Mouse (Mus musculus): ENCODE results near the gene Pkm. TPM values are rescaled to one million over a fixed set of nuclear protein-coding genes. Genes with fewer than 3 reads are reported as not detected.

Pkm gene
- 1,621 and 1,694 TPM in 2 replicates for polyA plus RNA-seq (2016; fragmentation: Nextera tagmentation; extraction: Ambion mirVana)

DNA sequence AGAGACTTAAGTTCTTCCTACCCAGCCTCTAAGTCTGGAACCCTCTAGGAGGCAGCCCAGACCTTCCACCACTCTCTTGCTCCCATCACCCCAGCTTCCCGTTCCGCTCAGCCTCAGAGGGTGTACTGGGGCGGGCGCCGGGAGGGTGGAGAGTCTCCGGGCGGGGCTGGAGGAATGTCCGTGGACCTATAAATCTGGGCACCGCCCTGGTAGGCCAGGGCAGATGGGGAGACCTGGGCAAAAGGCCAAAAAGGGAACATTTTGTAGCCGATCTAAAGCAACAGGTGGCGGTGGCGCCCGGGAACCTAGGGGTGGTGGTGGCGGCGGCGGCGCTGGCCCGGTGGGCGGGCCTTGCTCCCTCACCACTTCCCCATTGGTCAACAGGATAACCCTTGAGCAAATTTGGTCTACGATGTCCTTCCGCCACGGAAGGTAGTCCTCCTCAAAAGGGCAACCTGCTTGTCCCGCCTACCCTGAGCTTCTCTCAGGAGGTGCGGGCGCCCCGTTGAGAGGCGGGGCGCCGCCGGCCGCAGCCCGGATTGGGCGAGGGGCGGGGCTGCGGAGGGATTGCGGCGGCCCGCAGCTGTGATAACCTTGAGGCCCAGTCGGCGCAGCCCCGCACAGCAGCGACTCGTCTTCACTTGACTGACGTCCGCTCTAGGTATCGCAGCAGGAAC lies at the start of gene Pkm:
Gene Pkm (plus strand): TSS at position 411 of the 677 bp plus-strand sequence.
- peak within 1 kb of the TSS; percentile 92 for H3K9ac ChIP-seq (replicated peaks)
- ATAC-seq (ENCODE audit: low FRiP score, low read depth): peak; percentile 89
- H3K9me3 ChIP-seq: no peaks in the 10 kb centered on the region
- peak within 1 kb of the TSS; percentile 88 for H3K4me3 ChIP-seq
- H3K4me2 ChIP-seq (replicated peaks): peak within 1 kb of the TSS; percentile 67
- H3K4me1 ChIP-seq: peaks cover 31% of the 10 kb centered on the region
- H3K36me3 ChIP-seq: peaks cover 19% of the 10 kb centered on the region
- H3K27me3 ChIP-seq: no peaks in the 10 kb centered on the region
- peak within 1 kb of the TSS; percentile 98 for H3K27ac ChIP-seq (replicated peaks)
- under 1% methylated on average over 42 of the region's 46 CpGs for WGBS

GRCm38 (mm10) chr9:59610950-59611349 lies 45.2 kb upstream of the Pkm start:
- H3K9me3 ChIP-seq: no peaks in the 10 kb centered on the region
- H3K9ac ChIP-seq (replicated peaks): no peak overlapping the region
- no peak overlapping the region for H3K27ac ChIP-seq (replicated peaks)
- no peak for ATAC-seq (ENCODE audit: low FRiP score, low read depth)
- no peaks in the 10 kb centered on the region for H3K4me1 ChIP-seq
- H3K27me3 ChIP-seq: no peaks in the 10 kb centered on the region
- no peak overlapping the region for H3K4me3 ChIP-seq
- no peaks in the 10 kb centered on the region for H3K36me3 ChIP-seq
- WGBS: 92% methylated on average over 2 of the region's 2 CpGs
- no peak overlapping the region for H3K4me2 ChIP-seq (replicated peaks)

DNA sequence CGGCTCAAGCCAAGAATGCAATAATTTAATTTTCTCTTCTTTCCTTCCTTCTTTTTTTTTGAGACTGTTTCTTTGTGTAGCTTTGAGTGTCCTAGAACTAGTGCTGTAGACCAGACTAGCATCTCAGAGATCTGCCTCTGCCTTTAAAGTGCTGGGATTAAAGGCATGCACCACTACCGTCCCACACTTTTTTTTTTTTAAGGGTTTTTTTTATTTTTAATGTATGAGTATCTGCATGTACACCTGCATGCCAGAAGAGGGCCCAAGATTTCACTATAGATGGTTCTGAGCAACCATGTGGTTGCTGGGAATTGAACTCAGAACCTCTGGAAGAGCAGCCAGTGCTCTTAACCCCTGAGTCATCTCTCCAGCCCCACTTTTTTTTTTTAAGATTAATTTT lies 40.4 kb upstream of the Pkm start:
- H3K27me3 ChIP-seq: no peaks in the 10 kb centered on the region
- peaks cover 19% of the 10 kb centered on the region for H3K4me1 ChIP-seq
- no peak overlapping the region for H3K4me3 ChIP-seq
- ATAC-seq (ENCODE audit: low FRiP score, low read depth): no peak
- H3K4me2 ChIP-seq (replicated peaks): no peak overlapping the region
- H3K27ac ChIP-seq (replicated peaks): no peak overlapping the region
- no peak overlapping the region for H3K9ac ChIP-seq (replicated peaks)
- no peaks in the 10 kb centered on the region for H3K36me3 ChIP-seq
- WGBS: 90% methylated on average over 2 of the region's 2 CpGs
- H3K9me3 ChIP-seq: no peaks in the 10 kb centered on the region

- Histone ChIP-seq H3K4me1 (peaks cover 19% of the 10 kb centered on the region), H3K9me3 (no peaks in the 10 kb centered on the region), H3K36me3 (no peaks in the 10 kb centered on the region), H3K4me2 (replicated peaks) (peak within 1 kb of the TSS; percentile 65), H3K27ac (replicated peaks) (peak within 1 kb of the TSS; percentile 88), H3K4me3 (peak within 1 kb of the TSS; percentile 67), H3K27me3 (no peaks in the 10 kb centered on the region), H3K9ac (replicated peaks) (peak within 1 kb of the TSS; percentile 77)
- ATAC-seq (ENCODE audit: low FRiP score, low read depth): peak; percentile 99
- WGBS: 1% methylated on average over 33 of the region's 36 CpGs
These were observed 39.4 kb upstream of the Pkm start, which contains the start of gene Parp6 for GRCm38 (mm10) chr9:59616622-59617306. Parp6 (plus strand) TSS chr9:59617284.

GRCm38 (mm10) chr9:59617307-59617973 lies 38.7 kb upstream of the Pkm start:
- Histone ChIP-seq H3K27me3 (no peaks in the 10 kb centered on the region), H3K9ac (replicated peaks) (peak overlapping the region; percentile 77), H3K4me2 (replicated peaks) (peak overlapping the region; percentile 65), H3K27ac (replicated peaks) (peak overlapping the region; percentile 88), H3K4me3 (peak overlapping the region; percentile 67), H3K36me3 (peaks cover 4% of the 10 kb centered on the region), H3K4me1 (peaks cover 19% of the 10 kb centered on the region), H3K9me3 (no peaks in the 10 kb centered on the region)
- WGBS: under 1% methylated on average over 54 of the region's 58 CpGs
- ATAC-seq (ENCODE audit: low FRiP score, low read depth): peak; percentile 66; the same call in 1 of the 2 replicates

DNA sequence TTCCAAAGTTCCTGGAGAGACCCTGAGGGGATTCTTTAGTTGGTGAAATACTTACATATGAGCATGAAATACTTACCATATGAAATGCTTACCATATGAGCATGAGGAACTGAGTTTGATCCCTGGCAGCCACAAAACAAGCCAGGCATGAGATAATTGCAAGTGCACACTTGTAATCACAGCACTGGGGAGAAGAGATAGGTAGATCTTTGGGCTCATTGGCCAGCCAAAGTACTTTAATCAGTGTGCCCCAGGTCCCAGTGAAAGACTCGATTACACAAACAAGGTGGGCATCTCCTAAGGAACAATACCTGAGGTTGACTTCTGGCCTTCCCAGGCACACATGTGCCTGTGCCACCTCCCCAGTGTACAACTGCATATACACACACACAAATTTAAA lies 17.8 kb upstream of the Pkm start:
- no peak overlapping the region for H3K9ac ChIP-seq (replicated peaks)
- H3K4me3 ChIP-seq: no peak overlapping the region
- H3K27ac ChIP-seq (replicated peaks): no peak overlapping the region
- no peaks in the 10 kb centered on the region for H3K27me3 ChIP-seq
- H3K4me1 ChIP-seq: no peaks in the 10 kb centered on the region
- no peaks in the 10 kb centered on the region for H3K9me3 ChIP-seq
- H3K4me2 ChIP-seq (replicated peaks): no peak overlapping the region
- ATAC-seq (ENCODE audit: low FRiP score, low read depth): no peak
- peaks cover 76% of the 10 kb centered on the region for H3K36me3 ChIP-seq
- 96% methylated on average over 1 of the region's 1 CpGs for WGBS

DNA sequence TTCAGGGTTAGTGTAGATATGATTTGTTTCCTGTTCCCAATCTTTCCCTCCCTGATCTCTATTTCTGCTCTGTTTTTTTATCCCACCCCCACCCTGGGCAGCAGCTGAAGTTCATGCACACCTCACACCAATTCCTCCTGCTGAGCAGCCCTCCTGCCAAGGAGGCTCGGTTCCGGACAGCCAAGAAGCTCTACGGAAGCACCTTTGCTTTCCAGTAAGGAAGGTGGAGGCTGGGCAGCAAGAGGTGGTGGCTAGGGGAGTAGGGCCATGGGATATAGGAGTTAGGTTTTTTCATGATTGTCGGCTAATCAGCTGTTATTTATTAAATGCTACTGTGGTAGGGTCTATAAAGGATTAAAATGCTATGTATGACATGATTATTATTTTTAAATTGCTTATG lies 16.2 kb upstream of the Pkm start:
- no peak for ATAC-seq (ENCODE audit: low FRiP score, low read depth)
- WGBS: 90% methylated on average over 4 of the region's 4 CpGs
- Histone ChIP-seq H3K4me2 (replicated peaks) (no peak overlapping the region), H3K4me1 (no peaks in the 10 kb centered on the region), H3K27ac (replicated peaks) (no peak overlapping the region), H3K4me3 (no peak overlapping the region), H3K9me3 (no peaks in the 10 kb centered on the region), H3K27me3 (no peaks in the 10 kb centered on the region), H3K9ac (replicated peaks) (no peak overlapping the region), H3K36me3 (peaks cover 72% of the 10 kb centered on the region)

DNA sequence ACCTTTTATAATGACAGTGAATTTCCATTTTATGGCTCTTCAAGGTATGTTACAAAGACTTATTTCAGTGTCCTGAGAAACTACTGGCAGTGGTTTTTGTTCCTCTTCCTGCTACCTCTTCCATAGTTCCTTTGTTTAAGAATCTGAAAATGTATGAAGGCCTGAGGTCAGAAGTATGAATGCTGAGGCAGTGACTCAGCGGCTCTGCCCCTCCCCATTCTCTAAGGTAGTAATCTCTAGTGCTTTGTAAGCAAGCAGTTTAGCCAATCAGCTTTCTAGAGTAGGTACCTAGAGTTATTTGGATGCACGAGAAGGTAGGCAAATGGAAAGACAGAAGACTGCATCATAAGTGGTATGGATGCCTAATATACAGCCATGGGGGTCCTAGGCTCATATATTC lies 14.8 kb upstream of the Pkm start:
- no peak for ATAC-seq (ENCODE audit: low FRiP score, low read depth)
- 89% methylated on average over 2 of the region's 2 CpGs for WGBS
- H3K27ac ChIP-seq (replicated peaks): no peak overlapping the region
- no peaks in the 10 kb centered on the region for H3K4me1 ChIP-seq
- H3K9me3 ChIP-seq: no peaks in the 10 kb centered on the region
- H3K27me3 ChIP-seq: no peaks in the 10 kb centered on the region
- no peak overlapping the region for H3K4me2 ChIP-seq (replicated peaks)
- no peak overlapping the region for H3K9ac ChIP-seq (replicated peaks)
- peaks cover 65% of the 10 kb centered on the region for H3K36me3 ChIP-seq
- no peak overlapping the region for H3K4me3 ChIP-seq

DNA sequence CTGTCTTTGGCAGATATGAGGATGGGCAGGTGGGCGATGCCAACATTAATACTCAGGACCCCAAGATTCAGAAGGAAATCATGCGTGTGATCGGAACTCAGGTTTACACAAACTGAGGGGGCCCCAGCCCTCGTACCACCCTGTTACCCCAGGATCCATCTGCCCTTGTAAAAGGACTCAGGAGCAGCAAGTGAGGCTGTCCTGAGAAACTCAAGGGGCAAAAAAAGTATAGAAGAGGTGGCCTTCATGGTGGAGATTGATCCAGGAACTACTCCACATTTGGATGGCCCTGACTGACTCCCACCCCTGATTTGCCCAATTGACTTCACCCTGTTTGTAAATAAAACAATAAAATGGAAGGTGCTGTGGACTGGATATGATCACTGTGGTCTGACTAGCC lies 6.3 kb upstream of the Pkm start:
- H3K4me2 ChIP-seq (replicated peaks): no peak overlapping the region
- H3K9ac ChIP-seq (replicated peaks): no peak overlapping the region
- H3K36me3 ChIP-seq: peaks cover 50% of the 10 kb centered on the region
- H3K27me3 ChIP-seq: no peaks in the 10 kb centered on the region
- H3K9me3 ChIP-seq: no peaks in the 10 kb centered on the region
- no peak for ATAC-seq (ENCODE audit: low FRiP score, low read depth)
- no peak overlapping the region for H3K27ac ChIP-seq (replicated peaks)
- H3K4me1 ChIP-seq: no peaks in the 10 kb centered on the region
- no peak overlapping the region for H3K4me3 ChIP-seq
- WGBS: 97% methylated on average over 4 of the region's 4 CpGs

DNA sequence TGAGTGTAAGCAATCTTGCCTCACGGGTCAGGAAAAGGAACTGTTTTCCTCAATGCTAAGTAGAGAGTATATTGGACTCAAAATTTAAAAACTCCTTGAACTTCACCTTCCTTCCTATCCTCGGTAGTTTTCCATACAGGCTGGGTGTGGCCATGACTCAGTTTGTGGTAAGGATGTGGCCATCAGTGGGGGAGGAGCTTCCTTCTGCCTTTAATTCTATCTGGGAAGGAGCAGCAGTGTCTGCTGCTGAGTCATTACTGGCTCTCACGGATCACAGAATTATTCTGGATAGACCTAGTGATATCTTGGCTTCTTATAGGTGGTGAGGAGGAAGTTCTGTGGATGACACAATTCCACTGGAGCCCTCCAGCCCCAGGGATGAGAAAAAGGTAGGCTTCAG lies 2.8 kb upstream of the Pkm start:
- peaks cover 33% of the 10 kb centered on the region for H3K36me3 ChIP-seq
- no peak overlapping the region for H3K9ac ChIP-seq (replicated peaks)
- peaks cover 4% of the 10 kb centered on the region for H3K4me1 ChIP-seq
- no peak for ATAC-seq (ENCODE audit: low FRiP score, low read depth)
- WGBS: 39% methylated on average over 3 of the region's 3 CpGs
- no peak overlapping the region for H3K27ac ChIP-seq (replicated peaks)
- H3K9me3 ChIP-seq: no peaks in the 10 kb centered on the region
- H3K4me3 ChIP-seq: no peak overlapping the region
- H3K4me2 ChIP-seq (replicated peaks): no peak overlapping the region
- H3K27me3 ChIP-seq: no peaks in the 10 kb centered on the region

DNA sequence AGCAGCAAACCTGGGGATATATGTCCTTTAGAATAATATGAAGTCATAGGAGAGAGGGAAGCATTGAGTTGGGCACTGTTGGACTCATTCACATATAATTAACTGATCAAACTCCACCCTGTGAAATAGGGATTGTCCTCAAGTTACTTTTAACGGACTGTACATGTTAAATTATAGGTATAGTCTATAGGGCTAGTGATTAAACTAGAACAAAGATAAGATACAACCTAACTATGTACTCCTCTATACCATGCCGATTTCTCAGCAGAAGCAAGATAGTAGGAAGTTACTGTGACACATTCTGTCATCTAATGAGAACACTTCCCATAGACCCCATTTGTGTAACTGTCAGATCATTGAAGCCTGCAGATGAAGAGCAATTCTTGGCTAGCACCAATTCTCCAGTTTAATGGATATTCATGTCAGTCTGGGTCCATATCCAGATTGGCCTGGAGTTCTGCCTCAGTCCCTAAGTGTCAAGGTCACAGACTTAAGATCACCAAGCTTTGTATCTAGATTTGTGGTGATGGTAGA lies 1.7 kb upstream of the Pkm start:
- H3K4me1 ChIP-seq: peaks cover 15% of the 10 kb centered on the region
- H3K36me3 ChIP-seq: peaks cover 22% of the 10 kb centered on the region
- 88% methylated on average over 2 of the region's 2 CpGs for WGBS
- no peak for ATAC-seq (ENCODE audit: low FRiP score, low read depth)
- no peaks in the 10 kb centered on the region for H3K9me3 ChIP-seq
- no peak overlapping the region for H3K27ac ChIP-seq (replicated peaks)
- H3K27me3 ChIP-seq: no peaks in the 10 kb centered on the region
- no peak overlapping the region for H3K9ac ChIP-seq (replicated peaks)
- H3K4me3 ChIP-seq: no peak overlapping the region
- H3K4me2 ChIP-seq (replicated peaks): no peak overlapping the region
